Mouse (Mus musculus): ENCODE data around the gene Kctd19.

Gene Kctd19

GRCm38 (mm10) chr8:105355179-105356024 lies 57.9 kb downstream of the Kctd19 start:
- no peak for DNase-seq

GRCm38 (mm10) chr8:105354549-105354948 lies 58.8 kb downstream of the Kctd19 start:
- DNase-seq, result no peak

- peak; percentile 81 to 83 for DNase-seq
Observed at GRCm38 (mm10) chr8:105353583-105354135, 59.6 kb downstream of the Kctd19 start.

GRCm38 (mm10) chr8:105350186-105350585 lies 63.1 kb downstream of the Kctd19 start:
- DNase-seq, result peak; percentile 41 to 49

GRCm38 (mm10) chr8:105349096-105349771 lies 64.1 kb downstream of the Kctd19 start:
- peak; percentile 80 to 82 for DNase-seq

- DNase-seq, result peak; percentile 81 to 86
Observed at GRCm38 (mm10) chr8:105348450-105349095, 64.7 kb downstream of the Kctd19 start, which contains the start of gene Slc9a5. TSS of gene Slc9a5 (plus strand) at chr8:105348843.

- DNase-seq, result peak; percentile 95 to 97
Observed at GRCm38 (mm10) chr8:105347428-105348221, 65.7 kb downstream of the Kctd19 start, which contains the start of gene Fhod1. TSS of gene Fhod1 (minus strand) at chr8:105347953.

- DNase-seq, result peak; percentile 46 to 55
Observed at GRCm38 (mm10) chr8:105346611-105347427, 66.5 kb downstream of the Kctd19 start.

- no peak for DNase-seq
Observed at GRCm38 (mm10) chr8:105345061-105345975, 68.0 kb downstream of the Kctd19 start.

- DNase-seq, result no peak
Observed at GRCm38 (mm10) chr8:105343791-105344574, 69.3 kb downstream of the Kctd19 start.

- DNase-seq, result no peak
Observed at GRCm38 (mm10) chr8:105342768-105343167, 70.5 kb downstream of the Kctd19 start.

GRCm38 (mm10) chr8:105341399-105341798 lies 71.9 kb downstream of the Kctd19 start:
- peak in 1 of 2 experiments; percentile 47 for DNase-seq

- DNase-seq, result no peak
Observed at GRCm38 (mm10) chr8:105339886-105340635, 73.2 kb downstream of the Kctd19 start.

- DNase-seq, result no peak
Observed at GRCm38 (mm10) chr8:105338992-105339391, 74.3 kb downstream of the Kctd19 start.

GRCm38 (mm10) chr8:105336373-105337130 lies 76.8 kb downstream of the Kctd19 start:
- DNase-seq, result no peak
